Mouse (Mus musculus): ENCODE measurements around the gene Hspa8. TPM values are rescaled to one million over a fixed set of nuclear protein-coding genes. Genes with fewer than 3 reads are reported as not detected.
"Not testable (repeated sequence)": the region's sequence is repeated elsewhere in the genome, so short reads cannot be mapped to it uniquely, and the experiment has no call there.

Gene Hspa8
- polyA plus RNA-seq, 1 experiment: 2,515 TPM

- 9% methylated on average over 26 of the region's 26 CpGs for WGBS
- no peak for DNase-seq (ENCODE audit: low read depth, low spot score)
These were observed 18.8 kb upstream of the Hspa8 start for GRCm38 (mm10) chr9:40781726-40782581.

GRCm38 (mm10) chr9:40783641-40784373 is 17.0 kb upstream of the Hspa8 start:
- DNase-seq (ENCODE audit: low read depth, low spot score): peak; percentile 90
- 33% methylated on average over 13 of the region's 13 CpGs for WGBS

GRCm38 (mm10) chr9:40784374-40784967 is 16.3 kb upstream of the Hspa8 start:
- no peak for DNase-seq (ENCODE audit: low read depth, low spot score)

GRCm38 (mm10) chr9:40785452-40785851 is 15.3 kb upstream of the Hspa8 start:
- WGBS: 87% methylated on average over 6 of the region's 6 CpGs
- DNase-seq (ENCODE audit: low read depth, low spot score): no peak

More at GRCm38 (mm10) chr9:40784374-40784967, 16.3 kb upstream of the Hspa8 start:
- 42% methylated on average over 9 of the region's 9 CpGs for WGBS

GRCm38 (mm10) chr9:40786820-40787219 is 14.0 kb upstream of the Hspa8 start:
- not testable (repeated sequence) for DNase-seq (ENCODE audit: low read depth, low spot score)
- WGBS: 92% methylated on average over 6 of the region's 6 CpGs

GRCm38 (mm10) chr9:40791864-40792633 is 8.7 kb upstream of the Hspa8 start:
- DNase-seq (ENCODE audit: low read depth, low spot score): no peak
- 61% methylated on average over 6 of the region's 6 CpGs for WGBS

- WGBS: 93% methylated on average over 5 of the region's 5 CpGs
These were observed 7.2 kb upstream of the Hspa8 start for GRCm38 (mm10) chr9:40793581-40793980.

GRCm38 (mm10) chr9:40794251-40794650 is 6.5 kb upstream of the Hspa8 start:
- WGBS: 77% methylated on average over 5 of the region's 5 CpGs
- DNase-seq (ENCODE audit: low read depth, low spot score): no peak

More at GRCm38 (mm10) chr9:40793581-40793980, 7.2 kb upstream of the Hspa8 start:
- no peak for DNase-seq (ENCODE audit: low read depth, low spot score)

GRCm38 (mm10) chr9:40794926-40795325 is 5.9 kb upstream of the Hspa8 start:
- no peak for DNase-seq (ENCODE audit: low read depth, low spot score)
- 80% methylated on average over 5 of the region's 5 CpGs for WGBS

- DNase-seq (ENCODE audit: low read depth, low spot score): no peak
- 95% methylated on average over 2 of the region's 2 CpGs for whole genome bisulfite sequencing
These were observed 5.2 kb upstream of the Hspa8 start for GRCm38 (mm10) chr9:40795562-40795961.

GRCm38 (mm10) chr9:40796054-40796453 is 4.7 kb upstream of the Hspa8 start:
- DNase-seq (ENCODE audit: low read depth, low spot score): no peak
- WGBS: 69% methylated on average over 4 of the region's 4 CpGs

- no peak for DNase-seq (ENCODE audit: low read depth, low spot score)
- WGBS: 87% methylated on average over 9 of the region's 9 CpGs
These were observed 2.4 kb upstream of the Hspa8 start for GRCm38 (mm10) chr9:40798247-40798960.

GRCm38 (mm10) chr9:40799112-40799511 is 1.7 kb upstream of the Hspa8 start:
- WGBS: 13% methylated on average over 3 of the region's 3 CpGs
- DNase-seq (ENCODE audit: low read depth, low spot score): no peak

GRCm38 (mm10) chr9:40799837-40800501 is 815 bp upstream of the Hspa8 start:
- no peak for DNase-seq (ENCODE audit: low read depth, low spot score)
- WGBS: under 1% methylated on average over 30 of the region's 30 CpGs

GRCm38 (mm10) chr9:40801614-40802532 is 1.1 kb downstream of the Hspa8 start:
- not testable (repeated sequence) for DNase-seq (ENCODE audit: low read depth, low spot score)
- WGBS: 2% methylated on average over 27 of the region's 28 CpGs

GRCm38 (mm10) chr9:40802533-40802875 is 1.7 kb downstream of the Hspa8 start:
- 3% methylated on average over 8 of the region's 8 CpGs for WGBS
- DNase-seq (ENCODE audit: low read depth, low spot score): not testable (repeated sequence)

- DNase-seq (ENCODE audit: low read depth, low spot score): not testable (repeated sequence)
- 30% methylated on average over 3 of the region's 3 CpGs for WGBS
These were observed 3.8 kb downstream of the Hspa8 start for GRCm38 (mm10) chr9:40804576-40804975.
